Mouse (Mus musculus) C2C12 (cell line): ENCODE measurements around the gene Atp6v0e2. TPM values are rescaled to one million over a fixed set of nuclear protein-coding genes. Genes with fewer than 3 reads are reported as not detected.

Experiments used
- H3K27me3 ChIP-seq: one replicate; pipeline ENCODE4 v1.6.1; 2011; ENCODE audit not compliant: control insufficient read depth, insufficient read depth, insufficient read length
- H3K36me3 ChIP-seq: one replicate; pipeline ENCODE4 v1.6.1; 2011; ENCODE audit not compliant: control insufficient read depth, insufficient read depth
- H3K4me3 ChIP-seq: one replicate; pipeline ENCODE4 v1.5.1; 2011; ENCODE audit warnings: mild to moderate bottlenecking, control low read depth; ENCODE audit not compliant: poor library complexity, insufficient read depth, severe bottlenecking
- H3K79me2 ChIP-seq: one replicate; pipeline ENCODE4 v1.6.1; 2011; ENCODE audit not compliant: control insufficient read depth, insufficient read depth
- H3K79me3 ChIP-seq: one replicate; pipeline ENCODE4 v1.6.1; 2011; ENCODE audit warnings: low read depth, control low read depth
- H3ac ChIP-seq: one replicate; pipeline ENCODE3; 2011; ENCODE audit warnings: low read depth; ENCODE audit not compliant: control insufficient read depth, insufficient read length
- CEBPB ChIP-seq: IDR thresholded peaks from one replicate; pipeline ENCODE4 v1.6.1; 2011; ENCODE audit warnings: low read depth, mild to moderate bottlenecking, control low read depth, moderate library complexity
- CTCF ChIP-seq: IDR thresholded peaks from one replicate; pipeline ENCODE4 v1.5.1; 2011; ENCODE audit not compliant: control insufficient read depth, insufficient read depth, insufficient read length
- FOSL1 ChIP-seq: IDR thresholded peaks from one replicate; pipeline ENCODE4 v1.8.0; 2011; ENCODE audit warnings: mild to moderate bottlenecking, low read length; ENCODE audit not compliant: poor library complexity, insufficient read depth, severe bottlenecking
- MAX ChIP-seq: IDR thresholded peaks from one replicate; pipeline ENCODE4 v1.6.1; 2011; ENCODE audit warnings: mild to moderate bottlenecking, control low read depth
- MYOD1 ChIP-seq: IDR thresholded peaks from one replicate; pipeline ENCODE4 v1.6.1; 2011; ENCODE audit warnings: low read depth; ENCODE audit not compliant: control insufficient read depth, insufficient read length
- MYOG ChIP-seq: IDR thresholded peaks from one replicate; pipeline ENCODE4 v1.6.1; 2011; ENCODE audit not compliant: control insufficient read depth, insufficient read length; ENCODE audit errors: extremely low read depth
- USF1 ChIP-seq: IDR thresholded peaks from one replicate; pipeline ENCODE4 v1.6.1; 2011; ENCODE audit warnings: low read depth, mild to moderate bottlenecking, control low read depth, moderate library complexity
- polyA plus RNA-seq: library from polyadenylated mRNA; unstranded; fragments of >200 nt; fragmentation: generic; extraction: Trizol; gene quantifications from one replicate; pipeline ENCODE4 v1.2.1, GENCODE M21; 2012; ENCODE audit warnings: missing spikeins

The Atp6v0e2 gene
- polyA plus RNA-seq, 1 experiment = 3.3 TPM

- no peaks in the 10 kb centered on the region for H3K79me2 ChIP-seq
- H3K36me3 ChIP-seq = peaks cover 19% of the 10 kb centered on the region
- H3K4me3 ChIP-seq = no peak overlapping the region
- H3K27me3 ChIP-seq = no peaks in the 10 kb centered on the region
- H3K79me3 ChIP-seq = no peaks in the 10 kb centered on the region
- no peak for TF ChIP-seq FOSL1
- no peak for TF ChIP-seq MAX
- TF ChIP-seq CEBPB = no peak
- TF ChIP-seq CTCF = no peak
- TF ChIP-seq USF1 = no peak
- no peak for TF ChIP-seq MYOD1
- TF ChIP-seq MYOG = no peak
- no peak overlapping the region for H3ac ChIP-seq
These were observed 9.5 kb upstream of the Atp6v0e2 start for GRCm38 (mm10) chr6:48527901-48528300.

- no peak for TF ChIP-seq CTCF
- no peak for TF ChIP-seq MYOG
- no peak for TF ChIP-seq FOSL1
- TF ChIP-seq USF1 = no peak
- no peak for TF ChIP-seq MYOD1
- no peak for TF ChIP-seq MAX
- no peak for TF ChIP-seq CEBPB
- Histone ChIP-seq H3K4me3 (no peak overlapping the region), H3K27me3 (no peaks in the 10 kb centered on the region), H3K79me2 (no peaks in the 10 kb centered on the region), H3ac (no peak overlapping the region), H3K79me3 (no peaks in the 10 kb centered on the region), H3K36me3 (peaks cover 19% of the 10 kb centered on the region)
These were observed 8.2 kb upstream of the Atp6v0e2 start for GRCm38 (mm10) chr6:48529261-48529660.

GRCm38 (mm10) chr6:48529871-48530440, 7.5 kb upstream of the Atp6v0e2 start:
- H3K27me3 ChIP-seq = no peaks in the 10 kb centered on the region
- peaks cover 19% of the 10 kb centered on the region for H3K36me3 ChIP-seq
- no peak overlapping the region for H3K4me3 ChIP-seq
- no peak overlapping the region for H3ac ChIP-seq
- TF ChIP-seq MAX (no peak), FOSL1 (no peak), CEBPB (no peak)
- H3K79me3 ChIP-seq = no peaks in the 10 kb centered on the region
- no peaks in the 10 kb centered on the region for H3K79me2 ChIP-seq

- Histone ChIP-seq H3K27me3 (no peaks in the 10 kb centered on the region), H3K79me2 (no peaks in the 10 kb centered on the region), H3K79me3 (no peaks in the 10 kb centered on the region), H3K4me3 (no peak overlapping the region), H3ac (no peak overlapping the region), H3K36me3 (peaks cover 19% of the 10 kb centered on the region)
- TF ChIP-seq MYOD1 (no peak), FOSL1 (no peak), CTCF (no peak), USF1 (no peak), MYOG (no peak), MAX (no peak), CEBPB (no peak)
These were observed 6.6 kb upstream of the Atp6v0e2 start for GRCm38 (mm10) chr6:48530862-48531261.

- Histone ChIP-seq H3ac (no peak overlapping the region), H3K79me3 (no peaks in the 10 kb centered on the region), H3K79me2 (no peaks in the 10 kb centered on the region), H3K27me3 (no peaks in the 10 kb centered on the region), H3K36me3 (peaks cover 19% of the 10 kb centered on the region), H3K4me3 (no peak overlapping the region)
- TF ChIP-seq MAX (no peak), MYOG (no peak), USF1 (no peak)
These were observed 3.9 kb upstream of the Atp6v0e2 start for GRCm38 (mm10) chr6:48533475-48533874.

GRCm38 (mm10) chr6:48534913-48535312, 2.5 kb upstream of the Atp6v0e2 start:
- Histone ChIP-seq H3K79me3 (no peaks in the 10 kb centered on the region), H3K27me3 (no peaks in the 10 kb centered on the region), H3K79me2 (no peaks in the 10 kb centered on the region), H3K4me3 (no peak overlapping the region), H3ac (no peak overlapping the region), H3K36me3 (peaks cover 9% of the 10 kb centered on the region)
- no peak for TF ChIP-seq CEBPB
- TF ChIP-seq CTCF = no peak
- no peak for TF ChIP-seq MAX
- no peak for TF ChIP-seq USF1
- TF ChIP-seq MYOG = no peak
- no peak for TF ChIP-seq MYOD1
- no peak for TF ChIP-seq FOSL1
